Mouse (Mus musculus) layer of hippocampus, adult 6 months (tissue): ENCODE data around the gene Kpna1. TPM values are rescaled to one million over a fixed set of nuclear protein-coding genes. Genes with fewer than 3 reads are reported as not detected.

Experiments used
- long read RNA-seq, 2 experiments: library from polyadenylated mRNA; unstranded; transcript quantifications; one replicate each; pipeline ENCODE4 v2.0.0; 2019 to 2020
- polyA plus RNA-seq: library from polyadenylated mRNA; unstranded; fragments of <200 nt; fragmentation: Nextera tagmentation; gene quantifications from 2 replicates; pipeline ENCODE4 v1.2.3, GENCODE M21; 2021

Kpna1 gene
- 52.5 and 52.7 TPM in 2 replicates for polyA plus RNA-seq
- long read RNA-seq, experiment 1, full-length matches to known transcripts: 50 of 93 reads
- long read RNA-seq, experiment 1, partial matches to known transcripts: 36 of 93 reads
- long read RNA-seq, experiment 1, other reads (novel, unspliced or antisense): 7 of 93 reads
- long read RNA-seq, experiment 2, full-length matches to known transcripts: 498 of 551 reads
- long read RNA-seq, experiment 2, partial matches to known transcripts: 17 of 551 reads
- long read RNA-seq, experiment 2, other reads (novel, unspliced or antisense): 36 of 551 reads

DNA sequence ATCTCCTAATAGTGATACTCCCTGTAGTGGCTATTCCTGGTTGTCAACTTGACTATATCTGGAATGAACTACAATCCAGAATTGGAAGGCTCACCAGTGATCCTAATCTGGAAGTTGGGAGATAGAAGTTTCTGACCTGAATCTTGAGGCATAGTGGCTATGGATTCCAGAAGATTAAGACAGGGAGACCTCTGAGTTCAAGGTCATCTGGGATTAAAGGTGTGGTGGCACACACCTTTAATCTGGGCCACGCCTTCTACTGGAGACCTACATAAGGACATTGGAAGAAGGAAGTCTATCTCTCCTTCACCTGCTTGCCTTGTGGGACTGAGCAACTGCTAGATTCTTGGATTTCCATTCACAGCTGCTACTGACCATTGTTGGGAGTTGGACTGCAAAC lies at the start of gene Kpna1:
Gene Kpna1, plus strand, starts transcription at position 301 of the 400 bp plus-strand sequence.

DNA sequence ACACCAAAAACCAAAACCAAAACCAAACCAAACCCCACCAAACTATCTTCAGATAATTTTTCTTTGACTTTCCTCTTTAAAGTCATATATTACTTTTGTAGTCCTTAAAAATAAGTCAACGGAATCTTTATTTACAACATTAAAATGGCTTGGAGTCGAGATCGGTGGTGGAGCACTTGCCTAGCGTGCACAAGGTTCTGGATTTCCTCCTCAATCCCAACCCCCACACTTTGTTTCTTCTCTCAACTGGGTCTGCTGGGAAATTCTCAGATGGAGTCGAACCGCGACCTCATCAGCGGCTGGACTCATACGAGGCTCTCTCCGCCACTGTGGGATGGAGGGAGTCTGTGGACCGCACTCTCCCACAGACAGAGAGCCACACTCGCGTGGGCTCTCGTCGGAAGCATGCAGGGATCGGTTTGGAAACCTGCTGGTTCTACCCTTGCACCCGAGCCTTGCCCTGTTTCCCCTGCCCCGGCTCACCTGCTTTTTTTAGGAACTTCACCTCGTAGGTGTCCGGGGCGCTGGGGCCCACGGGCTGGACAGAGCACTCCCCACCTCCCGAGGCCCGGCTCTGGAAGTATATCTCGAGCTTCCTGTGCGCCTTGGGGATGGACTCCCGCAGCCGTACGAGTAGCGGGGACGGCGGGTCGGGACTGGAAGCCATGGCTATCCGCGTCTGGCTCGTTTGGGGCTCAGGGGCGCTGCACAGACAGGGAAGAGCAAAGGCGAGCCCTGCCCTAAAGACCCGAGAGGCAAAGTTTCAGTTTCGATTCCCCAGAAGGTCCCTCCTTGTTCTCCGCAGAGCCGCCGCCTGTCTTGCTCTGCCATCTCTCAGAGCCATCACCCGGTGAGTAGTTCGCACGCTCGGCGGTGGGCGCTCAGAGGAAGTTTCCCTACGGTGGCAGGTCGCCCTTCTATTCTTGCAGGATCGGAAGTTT lies 40.1 kb upstream of the Kpna1 start, which contains the start of the genes Parp9 and Dtx3l:
Gene Parp9, plus strand, starts transcription at position 260 of the 941 bp plus-strand sequence.
Gene Dtx3l, minus strand, starts transcription at position 941 of the 941 bp plus-strand sequence.

DNA sequence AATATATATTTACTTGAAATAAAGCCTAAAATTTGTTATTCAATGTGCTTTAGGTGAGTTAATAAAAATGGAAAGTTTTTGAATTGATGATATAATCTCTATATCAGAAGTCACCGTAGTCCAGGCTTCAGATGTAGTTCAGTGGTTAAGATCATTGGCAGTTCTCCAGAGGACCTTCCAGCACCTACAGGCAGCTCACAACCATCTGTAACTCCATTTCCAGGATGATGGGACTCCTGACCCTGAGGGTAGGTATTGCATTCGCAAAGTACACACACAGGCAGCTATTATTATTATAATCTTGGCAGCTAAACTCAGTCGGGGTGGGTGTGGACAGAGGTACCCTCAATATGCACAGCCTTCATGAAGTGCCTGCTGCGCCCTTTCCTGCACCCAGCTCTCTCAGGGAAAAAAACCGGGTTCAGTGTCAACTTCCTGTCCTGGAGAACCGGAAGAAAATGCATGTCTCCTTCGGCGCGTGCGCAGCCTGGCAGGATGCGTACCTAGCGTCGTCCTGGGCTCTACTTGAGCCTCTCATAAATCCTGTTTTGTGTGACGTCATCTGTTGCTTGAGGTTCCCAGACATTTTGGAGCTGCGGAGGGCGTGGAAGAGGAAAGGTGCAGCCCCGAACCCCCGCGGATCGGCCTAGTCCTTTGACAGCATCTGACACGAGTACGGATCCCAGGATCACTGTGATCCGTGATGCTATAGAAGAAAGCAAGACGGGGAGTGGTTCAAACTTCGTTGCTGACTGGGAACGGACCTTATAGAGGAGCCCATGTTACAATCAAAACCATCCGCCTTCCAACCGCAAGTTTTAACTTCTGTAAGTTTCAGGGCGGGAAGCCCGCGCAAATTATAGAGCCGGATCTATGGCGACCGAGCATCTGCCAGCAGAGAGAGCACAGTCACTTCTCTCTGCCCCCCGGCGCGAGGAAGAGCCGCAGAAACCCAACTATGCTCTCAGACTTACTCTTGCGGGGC lies 62.4 kb downstream of the Kpna1 start, which contains the start of gene Wdr5b:
Gene Wdr5b, plus strand, starts transcription at position 551 of the 985 bp plus-strand sequence.

GRCm38 (mm10) chr16:36071450-36072379 lies 93.2 kb downstream of the Kpna1 start, which contains the start of the genes Fam162a and Ccdc58:
Fam162a (minus strand) TSS chr16:36071594.
Ccdc58 (plus strand) TSS chr16:36071685.

Other genes with a start within 250 kb of the Kpna1 start
- gene Dirc2, start 209.4 kb upstream of the Kpna1 start, polyA plus RNA-seq: 4.6 and 5.0 TPM in 2 replicates
- gene Hspbap1, start 208.4 kb upstream of the Kpna1 start, polyA plus RNA-seq: 4.6 and 4.7 TPM in 2 replicates
- gene Parp14, start 107.2 kb upstream of the Kpna1 start, polyA plus RNA-seq: 0.11 and 0.41 TPM in 2 replicates
- 1.9 and 2.1 TPM in 2 replicates for gene Parp9, start 40.3 kb upstream of the Kpna1 start, polyA plus RNA-seq
- 1.5 and 2.1 TPM in 2 replicates for gene Dtx3l, start 39.6 kb upstream of the Kpna1 start, polyA plus RNA-seq
- gene Wdr5b, start 62.4 kb downstream of the Kpna1 start, polyA plus RNA-seq: 4.2 and 4.5 TPM in 2 replicates
- gene Fam162a, start 92.8 kb downstream of the Kpna1 start, polyA plus RNA-seq: 260 and 273 TPM in 2 replicates
- gene Ccdc58, start 92.9 kb downstream of the Kpna1 start, polyA plus RNA-seq: 28.5 and 29.9 TPM in 2 replicates
- gene Csta1, start 152.5 kb downstream of the Kpna1 start, polyA plus RNA-seq: not detected in 2 replicates
- not detected in 2 replicates for gene Stfa2l1, start 178.1 kb downstream of the Kpna1 start, polyA plus RNA-seq
- not detected in 2 replicates for gene Gm5483, start 205.5 kb downstream of the Kpna1 start, polyA plus RNA-seq
- not detected in 2 replicates for gene Gm5416, start 231.7 kb downstream of the Kpna1 start, polyA plus RNA-seq
- gene 2010005H15Rik, start 242.7 kb downstream of the Kpna1 start, polyA plus RNA-seq: not detected in 2 replicates